Mouse (Mus musculus) gastrocnemius, adult 18-20 months (tissue): ENCODE data around the gene Ptprg. TPM values are rescaled to one million over a fixed set of nuclear protein-coding genes. Genes with fewer than 3 reads are reported as not detected.

Experiments used
- DNase-seq: peaks from one replicate; pipeline ENCODE4 v3.0.0; 2021; ENCODE audit warnings: low spot score
- long read RNA-seq, 2 experiments: library from polyadenylated mRNA; stranded (forward); transcript quantifications; one replicate each; pipeline ENCODE4 v2.0.0; 2021
- total RNA-seq, 2 experiments: library from RNA; stranded (reverse); gene quantifications; 2 replicates each; pipeline ENCODE4 v1.2.3; 2021

The Ptprg gene
- total RNA-seq: 10 to 100 TPM; 18.4 to 21.3 TPM
- long read RNA-seq, experiment 1, partial matches to known transcripts: 3 of 4 reads
- long read RNA-seq, experiment 1, other reads (novel, unspliced or antisense): 1 of 4 reads
- long read RNA-seq, experiment 2, partial matches to known transcripts: 1 of 1 reads
- long read RNA-seq, experiment 2, other reads (novel, unspliced or antisense): 0 of 1 reads

- DNase-seq: peak; percentile 89
Measured at GRCm38 (mm10) chr14:11553273-11553665, at the start of gene Ptprg. Gene Ptprg (plus strand): TSS chr14:11553532.

GRCm38 (mm10) chr14:11503803-11504365, 49.4 kb upstream of the Ptprg start:
- no peak for DNase-seq

GRCm38 (mm10) chr14:11510173-11510572, 43.2 kb upstream of the Ptprg start:
- DNase-seq: peak; percentile 6

GRCm38 (mm10) chr14:11519171-11519570, 34.2 kb upstream of the Ptprg start:
- DNase-seq: no peak

- no peak for DNase-seq
Measured at GRCm38 (mm10) chr14:11523052-11523451, 30.3 kb upstream of the Ptprg start.

- DNase-seq: no peak
Measured at GRCm38 (mm10) chr14:11529591-11529990, 23.7 kb upstream of the Ptprg start.

- no peak for DNase-seq
Measured at GRCm38 (mm10) chr14:11534456-11534855, 18.9 kb upstream of the Ptprg start.

GRCm38 (mm10) chr14:11536121-11536520, 17.2 kb upstream of the Ptprg start:
- DNase-seq: no peak

GRCm38 (mm10) chr14:11551892-11552291, 1.4 kb upstream of the Ptprg start:
- no peak for DNase-seq

GRCm38 (mm10) chr14:11552521-11553272, 635 bp upstream of the Ptprg start:
- peak; percentile 39 for DNase-seq

GRCm38 (mm10) chr14:11553679-11554305, 460 bp downstream of the Ptprg start:
- DNase-seq: no peak

GRCm38 (mm10) chr14:11554306-11555041, 1.1 kb downstream of the Ptprg start:
- peak; percentile 62 for DNase-seq

- DNase-seq: no peak
Measured at GRCm38 (mm10) chr14:11555061-11555501, 1.7 kb downstream of the Ptprg start.

- DNase-seq: no peak
Measured at GRCm38 (mm10) chr14:11555521-11556355, 2.4 kb downstream of the Ptprg start.

- DNase-seq: peak; percentile 67
Measured at GRCm38 (mm10) chr14:11556356-11557130, 3.2 kb downstream of the Ptprg start.

GRCm38 (mm10) chr14:11558496-11558895, 5.2 kb downstream of the Ptprg start:
- no peak for DNase-seq

- DNase-seq: no peak
Measured at GRCm38 (mm10) chr14:11560641-11561232, 7.4 kb downstream of the Ptprg start.

- no peak for DNase-seq
Measured at GRCm38 (mm10) chr14:11561397-11561796, 8.1 kb downstream of the Ptprg start.

GRCm38 (mm10) chr14:11562870-11563269, 9.5 kb downstream of the Ptprg start:
- DNase-seq: no peak
